Mouse (Mus musculus) embryonic fibroblast, embryonic 13.5 days (primary cell): ENCODE measurements around the gene Rrp12.

Experiments
- CTCF ChIP-seq: IDR thresholded peaks from 2 replicates; pipeline ENCODE4 v1.5.1; 2011; ENCODE audit warnings: mild to moderate bottlenecking, control low read depth, low read length, moderate library complexity, borderline replicate concordance; ENCODE audit not compliant: insufficient read depth
- POLR2A ChIP-seq: IDR thresholded peaks from 2 replicates; pipeline ENCODE4 v1.6.1; 2011; ENCODE audit warnings: low read depth, mild to moderate bottlenecking, control low read depth, low read length, moderate library complexity

DNA sequence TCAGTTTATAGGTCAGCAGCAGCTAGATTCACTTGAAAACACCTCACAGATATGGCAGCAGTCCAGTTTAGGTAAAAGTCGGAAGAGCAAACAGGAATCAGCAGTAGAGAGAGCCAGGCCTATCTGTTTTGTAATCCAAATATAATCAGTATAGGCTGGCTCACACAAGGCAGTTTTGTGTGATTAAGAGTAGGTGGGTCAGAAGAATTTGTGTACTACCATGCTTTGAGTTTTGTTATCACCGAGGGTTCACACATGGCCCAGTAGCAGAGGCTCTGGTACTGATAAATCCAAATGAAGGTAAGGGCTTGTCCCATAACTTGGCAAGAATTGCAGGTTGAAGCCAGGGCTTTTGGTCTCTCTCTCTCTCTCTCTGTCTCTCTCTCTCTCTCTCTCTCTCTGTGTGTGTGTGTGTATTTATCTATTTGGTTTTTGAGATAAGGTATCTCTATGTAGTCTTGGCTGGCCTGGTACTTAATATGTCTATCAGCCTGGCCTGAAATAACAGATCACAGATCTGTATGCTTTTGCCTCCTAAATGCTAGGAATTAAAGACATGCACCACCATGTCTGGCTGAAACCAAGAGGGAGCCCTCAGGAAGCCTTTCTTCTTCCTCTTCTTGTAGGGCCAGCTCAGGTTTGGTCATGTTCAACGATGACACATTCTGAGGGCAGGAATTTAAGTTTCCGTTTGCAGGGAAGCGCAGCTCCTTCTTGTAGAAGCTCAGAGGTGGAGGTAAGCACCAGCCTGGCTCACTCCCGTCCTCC is 10.5 kb upstream of the Rrp12 start:
- no peak for TF ChIP-seq POLR2A
- no peak for TF ChIP-seq CTCF
